Mouse (Mus musculus) brain, embryonic 14.5 days (tissue): ENCODE measurements around the gene Mt2.

Experiments
- CTCF ChIP-seq: fragments of 200-500 bp; IDR thresholded peaks from 2 replicates; pipeline ENCODE4 v1.5.1; 2012; ENCODE audit warnings: inconsistent platforms, mild to moderate bottlenecking, moderate library complexity, borderline replicate concordance; ENCODE audit not compliant: insufficient read depth, insufficient read length; ENCODE audit errors: extremely low read depth
- POLR2A ChIP-seq: fragments of 200-500 bp; IDR thresholded peaks from 2 replicates; pipeline ENCODE4 v1.6.1; 2012; ENCODE audit warnings: mild to moderate bottlenecking, inconsistent platforms, borderline replicate concordance; ENCODE audit not compliant: poor library complexity, insufficient read depth, insufficient read length, severe bottlenecking; ENCODE audit errors: extremely low read depth

DNA sequence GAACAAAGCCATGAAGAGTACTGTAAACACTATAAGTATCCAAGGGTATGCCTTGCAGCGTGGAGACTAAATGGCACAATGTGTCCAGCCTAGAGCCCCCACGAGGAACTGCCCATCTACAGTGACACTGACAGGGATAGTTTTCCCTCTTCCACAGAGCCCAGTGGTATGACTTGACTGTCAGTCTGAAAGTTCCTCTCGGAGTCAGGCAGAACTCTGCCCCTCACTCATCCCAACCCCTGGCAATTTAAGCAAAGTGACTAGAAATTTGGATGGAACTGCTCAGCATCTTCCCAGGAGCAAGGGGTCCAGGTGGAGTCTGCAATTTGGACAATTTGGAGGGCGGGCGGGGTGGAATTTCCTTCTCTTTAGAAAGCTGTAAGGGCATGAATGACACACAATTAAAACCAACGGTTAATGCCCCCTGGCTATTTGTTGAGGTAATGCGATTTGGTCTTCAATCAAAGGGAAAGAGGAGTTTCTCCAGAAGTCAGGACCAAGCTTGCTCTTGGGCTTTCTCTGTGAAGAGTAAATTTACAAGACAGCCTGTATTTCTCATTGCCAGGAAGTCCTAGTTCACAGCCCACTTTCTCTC, 2.3 kb downstream of the Mt2 start:
- no peak for TF ChIP-seq CTCF
- no peak for TF ChIP-seq POLR2A
